Mouse (Mus musculus): ENCODE data around the gene Rdh1. TPM values are rescaled to one million over a fixed set of nuclear protein-coding genes. Genes with fewer than 3 reads are reported as not detected.
"Not testable (repeated sequence)": the region's sequence is repeated elsewhere in the genome, so short reads cannot be mapped to it uniquely, and the experiment has no call there.

Gene Rdh1
- polyA plus RNA-seq, 1 experiment from 2014 or later, result not detected

GRCm38 (mm10) chr10:127754566-127755166 lies 4.9 kb upstream of the Rdh1 start:
- 87% methylated on average over 6 of the region's 6 CpGs for WGBS
- no peak for DNase-seq (ENCODE audit: extremely low spot score, low spot score)
- no peak overlapping the region for H3K4me3 ChIP-seq
- no peak overlapping the region for H3K27ac ChIP-seq
- H3K27me3 ChIP-seq (ENCODE audit: poor library complexity, severe bottlenecking), result no peaks in the 10 kb centered on the region; the same call in 1 of the 2 replicates
- H3K9me3 ChIP-seq, result no peaks in the 10 kb centered on the region
- H3K36me3 ChIP-seq (replicated peaks), result 0 out of 2 replicates have a peak, but pooled peaks cover 5% of the 10 kb centered on the region
- peaks cover 14% of the 10 kb centered on the region for H3K4me1 ChIP-seq

DNA sequence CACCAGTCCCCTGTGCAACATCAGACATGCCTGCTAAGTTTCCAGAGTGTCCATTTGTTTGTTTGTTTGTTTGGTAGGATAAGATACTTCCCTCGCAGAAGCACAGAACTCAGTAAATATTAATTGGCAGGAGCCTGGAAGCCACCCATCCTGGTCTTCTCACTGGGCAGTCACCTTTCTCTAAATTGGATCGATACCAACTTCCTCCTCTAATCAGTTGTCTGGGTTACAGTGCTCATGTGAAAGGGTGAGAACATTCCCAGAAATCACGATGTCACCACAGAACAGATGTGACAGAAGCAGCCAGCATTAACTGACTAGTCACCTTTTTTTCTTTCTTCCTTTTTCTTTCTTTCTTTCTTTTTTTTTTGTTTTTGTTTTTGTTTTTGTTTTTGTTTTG lies 4.3 kb upstream of the Rdh1 start:
- no peaks in the 10 kb centered on the region for H3K27me3 ChIP-seq (ENCODE audit: poor library complexity, severe bottlenecking)
- no peaks in the 10 kb centered on the region for H3K9me3 ChIP-seq
- no peak overlapping the region for H3K27ac ChIP-seq
- H3K36me3 ChIP-seq (replicated peaks), result 0 out of 2 replicates have a peak, but pooled peaks cover 4% of the 10 kb centered on the region
- H3K4me1 ChIP-seq, result peaks cover 8% of the 10 kb centered on the region; the same call in 1 of the 2 replicates
- DNase-seq (ENCODE audit: extremely low spot score, low spot score), result no peak
- no peak overlapping the region for H3K4me3 ChIP-seq
- 92% methylated on average over 3 of the region's 3 CpGs for WGBS

DNA sequence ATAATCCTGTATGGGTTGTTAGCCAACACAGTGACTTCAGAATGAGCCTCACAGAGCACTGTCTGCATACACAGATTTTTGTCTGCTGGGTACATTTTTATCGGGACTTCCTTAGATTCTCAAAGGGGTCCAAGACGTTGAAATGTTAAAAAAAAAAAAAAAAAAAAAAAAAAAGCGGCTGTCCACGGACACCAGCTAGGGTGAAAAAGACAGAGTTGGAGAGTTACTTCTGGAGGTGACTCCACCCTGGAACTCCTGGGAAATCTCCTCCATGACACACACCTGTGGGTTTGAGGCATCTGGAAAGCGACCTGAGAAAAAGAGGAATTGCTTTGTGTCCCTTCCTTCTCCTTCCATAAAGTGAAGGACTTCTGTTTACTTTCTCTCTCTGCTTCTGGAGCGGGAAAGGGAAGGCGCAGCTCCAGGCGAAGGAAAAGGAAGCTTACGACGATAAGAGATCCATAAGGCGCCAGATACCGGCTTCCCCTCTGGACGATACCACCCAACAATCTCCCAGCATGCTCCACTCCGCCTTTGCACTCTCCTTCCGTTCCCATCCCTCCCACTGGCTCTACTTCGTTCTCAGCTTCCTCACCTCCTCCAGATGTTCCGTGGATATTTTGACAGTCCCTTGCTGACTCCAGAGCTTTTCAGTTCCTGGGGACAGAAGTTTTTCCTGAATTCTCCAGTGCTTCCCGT lies 3.6 kb upstream of the Rdh1 start:
- H3K4me3 ChIP-seq, result peak overlapping the region; percentile 19; the same call in 1 of the 2 replicates
- no peak overlapping the region for H3K27ac ChIP-seq
- H3K9me3 ChIP-seq, result no peaks in the 10 kb centered on the region
- WGBS, result 56% methylated on average over 18 of the region's 18 CpGs
- no peaks in the 10 kb centered on the region for H3K27me3 ChIP-seq (ENCODE audit: poor library complexity, severe bottlenecking)
- H3K4me1 ChIP-seq, result 0 out of 2 replicates have a peak, but pooled peaks cover 6% of the 10 kb centered on the region
- DNase-seq (ENCODE audit: extremely low spot score, low spot score), result no peak
- no peaks in the 10 kb centered on the region for H3K36me3 ChIP-seq (replicated peaks)

- not testable (repeated sequence) for H3K27me3 ChIP-seq (ENCODE audit: poor library complexity, severe bottlenecking); H3K9me3 ChIP-seq; DNase-seq (ENCODE audit: extremely low spot score, low spot score); H3K36me3 ChIP-seq (replicated peaks); H3K4me1 ChIP-seq; H3K27ac ChIP-seq; H3K4me3 ChIP-seq
- 90% methylated on average over 10 of the region's 10 CpGs for WGBS
Measured at GRCm38 (mm10) chr10:127762926-127763325, 3.4 kb downstream of the Rdh1 start.

GRCm38 (mm10) chr10:127763914-127764680 lies 4.6 kb downstream of the Rdh1 start:
- no peaks in the 10 kb centered on the region for H3K36me3 ChIP-seq (replicated peaks)
- H3K27me3 ChIP-seq (ENCODE audit: poor library complexity, severe bottlenecking), result no peaks in the 10 kb centered on the region
- 73% methylated on average over 12 of the region's 12 CpGs for WGBS
- no peak overlapping the region for H3K4me3 ChIP-seq
- no peak for DNase-seq (ENCODE audit: extremely low spot score, low spot score)
- H3K4me1 ChIP-seq, result no peaks in the 10 kb centered on the region
- H3K9me3 ChIP-seq, result no peaks in the 10 kb centered on the region
- no peak overlapping the region for H3K27ac ChIP-seq

DNA sequence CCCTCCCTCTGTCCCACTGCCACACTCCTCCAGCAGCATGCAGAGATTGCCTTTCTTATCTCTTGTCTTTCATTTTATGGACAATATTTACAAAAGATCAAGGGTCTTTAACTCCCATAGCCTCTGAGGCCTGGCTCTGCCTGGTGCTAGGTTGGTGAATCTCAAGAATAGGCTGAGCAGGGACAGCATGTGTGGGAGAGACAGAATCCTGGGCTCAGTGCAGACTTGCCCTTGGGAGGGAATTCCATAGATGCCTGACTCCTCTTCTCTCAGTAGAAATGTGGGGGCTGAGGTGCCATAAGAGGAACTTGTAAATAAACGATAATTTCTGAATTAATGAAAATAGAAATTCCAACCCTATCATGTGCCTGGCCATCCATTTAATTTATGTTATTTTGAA lies 7.0 kb downstream of the Rdh1 start:
- H3K4me3 ChIP-seq, result no peak overlapping the region
- WGBS, result 96% methylated on average over 1 of the region's 1 CpGs
- H3K9me3 ChIP-seq, result no peaks in the 10 kb centered on the region
- no peaks in the 10 kb centered on the region for H3K27me3 ChIP-seq (ENCODE audit: poor library complexity, severe bottlenecking)
- H3K4me1 ChIP-seq, result no peaks in the 10 kb centered on the region
- H3K27ac ChIP-seq, result no peak overlapping the region
- H3K36me3 ChIP-seq (replicated peaks), result no peaks in the 10 kb centered on the region
- DNase-seq (ENCODE audit: extremely low spot score, low spot score), result no peak

- Histone ChIP-seq H3K27ac (no peak within 1 kb of the TSS), H3K36me3 (replicated peaks) (no peaks in the 10 kb centered on the region), H3K27me3 (ENCODE audit: poor library complexity, severe bottlenecking) (no peaks in the 10 kb centered on the region), H3K4me3 (no peak within 1 kb of the TSS), H3K4me1 (no peaks in the 10 kb centered on the region), H3K9me3 (no peaks in the 10 kb centered on the region)
- DNase-seq (ENCODE audit: extremely low spot score, low spot score), result no peak
- 89% methylated on average over 2 of the region's 2 CpGs for WGBS
Measured at GRCm38 (mm10) chr10:127776011-127776410, 16.5 kb downstream of the Rdh1 start, which contains the start of gene Rdh9. Gene Rdh9, plus strand, starts transcription at chr10:127776386.

- WGBS, result 98% methylated on average over 17 of the region's 17 CpGs
- not testable (repeated sequence) for H3K27me3 ChIP-seq (ENCODE audit: poor library complexity, severe bottlenecking); H3K36me3 ChIP-seq (replicated peaks); H3K4me1 ChIP-seq; H3K27ac ChIP-seq; H3K4me3 ChIP-seq; H3K9me3 ChIP-seq; DNase-seq (ENCODE audit: extremely low spot score, low spot score)
Measured at GRCm38 (mm10) chr10:127782321-127782720, 22.8 kb downstream of the Rdh1 start.

DNA sequence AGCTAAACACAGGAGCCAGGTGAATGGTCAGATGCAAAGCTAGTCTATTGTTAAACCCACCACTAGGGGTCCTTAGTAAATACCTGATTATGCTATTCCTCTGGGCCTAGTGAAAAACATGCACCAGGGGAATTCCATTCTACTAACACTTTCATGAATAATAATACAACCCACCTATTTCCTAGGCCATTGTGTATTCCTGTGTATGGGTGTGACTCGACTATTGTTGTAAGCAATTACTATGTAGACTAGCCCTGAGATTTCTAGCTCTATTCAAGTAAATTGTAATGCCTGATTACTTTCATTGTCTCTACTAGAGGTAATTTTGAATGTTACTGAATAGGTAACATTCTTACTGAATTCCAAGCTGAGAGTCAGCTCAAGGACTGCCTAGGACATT lies 25.9 kb downstream of the Rdh1 start:
- H3K36me3 ChIP-seq (replicated peaks); DNase-seq (ENCODE audit: extremely low spot score, low spot score); H3K4me3 ChIP-seq; H3K4me1 ChIP-seq; H3K9me3 ChIP-seq; H3K27ac ChIP-seq; H3K27me3 ChIP-seq (ENCODE audit: poor library complexity, severe bottlenecking): not testable (repeated sequence)
- WGBS, result 89% methylated on average over 1 of the region's 1 CpGs

DNA sequence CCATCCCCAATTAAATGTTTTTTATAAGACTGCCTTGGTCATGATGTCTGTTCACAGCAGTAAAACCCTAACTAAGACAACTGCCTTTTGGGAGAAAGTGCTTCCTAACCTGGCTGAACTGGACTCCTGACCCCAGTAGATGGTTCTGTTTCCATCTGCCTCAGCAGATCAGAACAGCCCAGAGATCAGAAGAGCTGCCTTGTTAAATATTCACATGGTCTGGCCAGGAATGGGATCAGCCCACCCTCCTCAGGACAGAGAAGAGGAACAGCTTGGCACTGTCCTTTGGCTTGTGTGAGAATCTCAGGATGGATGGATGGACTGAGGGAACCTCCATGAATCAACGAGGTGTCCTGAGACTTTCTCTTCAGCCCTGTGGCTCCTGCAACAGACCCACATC lies 39.8 kb downstream of the Rdh1 start:
- no peak overlapping the region for H3K27ac ChIP-seq
- DNase-seq (ENCODE audit: extremely low spot score, low spot score), result no peak
- no peaks in the 10 kb centered on the region for H3K27me3 ChIP-seq (ENCODE audit: poor library complexity, severe bottlenecking)
- 91% methylated on average over 1 of the region's 1 CpGs for WGBS
- no peak overlapping the region for H3K4me3 ChIP-seq
- H3K9me3 ChIP-seq, result no peaks in the 10 kb centered on the region
- no peaks in the 10 kb centered on the region for H3K36me3 ChIP-seq (replicated peaks)
- no peaks in the 10 kb centered on the region for H3K4me1 ChIP-seq

GRCm38 (mm10) chr10:127800891-127801290 lies 41.4 kb downstream of the Rdh1 start, which contains the start of gene Rdh16:
Gene Rdh16, plus strand, starts transcription at chr10:127801152.
- WGBS, result 92% methylated on average over 6 of the region's 6 CpGs

DNA sequence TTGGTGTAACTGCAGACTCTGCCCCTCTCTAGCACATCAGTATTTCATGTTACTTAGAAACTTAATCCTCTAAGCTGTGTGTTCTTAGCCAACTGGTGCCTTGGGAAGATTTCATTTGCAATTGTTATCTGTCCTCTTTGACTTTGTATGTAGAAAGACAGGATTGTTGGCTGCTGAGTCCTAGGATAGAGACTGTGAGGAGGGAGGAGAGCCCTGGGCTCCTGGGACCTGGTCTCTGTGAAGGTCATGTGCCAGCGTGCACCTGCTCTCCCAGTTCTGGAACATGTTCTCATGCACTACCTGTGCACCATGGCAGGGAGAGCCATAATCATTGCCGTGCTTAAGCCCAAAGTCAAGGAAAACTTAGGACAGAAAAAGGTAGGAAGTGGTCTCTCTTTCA lies 42.1 kb downstream of the Rdh1 start:
- no peak overlapping the region for H3K4me3 ChIP-seq

More at GRCm38 (mm10) chr10:127800891-127801290, 41.4 kb downstream of the Rdh1 start, which contains the start of gene Rdh16:
- H3K4me3 ChIP-seq, result no peak within 1 kb of the TSS
- H3K27ac ChIP-seq, result no peak within 1 kb of the TSS
- no peaks in the 10 kb centered on the region for H3K4me1 ChIP-seq
- DNase-seq (ENCODE audit: extremely low spot score, low spot score), result no peak
- no peaks in the 10 kb centered on the region for H3K27me3 ChIP-seq (ENCODE audit: poor library complexity, severe bottlenecking)
- H3K9me3 ChIP-seq, result no peaks in the 10 kb centered on the region
- H3K36me3 ChIP-seq (replicated peaks), result no peaks in the 10 kb centered on the region

GRCm38 (mm10) chr10:127802236-127802635 lies 42.7 kb downstream of the Rdh1 start:
- Histone ChIP-seq H3K4me3 (no peak overlapping the region), H3K9me3 (no peaks in the 10 kb centered on the region), H3K27me3 (ENCODE audit: poor library complexity, severe bottlenecking) (no peaks in the 10 kb centered on the region), H3K36me3 (replicated peaks) (no peaks in the 10 kb centered on the region), H3K27ac (no peak overlapping the region), H3K4me1 (no peaks in the 10 kb centered on the region)
- DNase-seq (ENCODE audit: extremely low spot score, low spot score), result no peak
- WGBS, result 80% methylated on average over 5 of the region's 5 CpGs

More for the DNA sequence above, 42.1 kb downstream of the Rdh1 start:
- no peak for DNase-seq (ENCODE audit: extremely low spot score, low spot score)
- H3K27me3 ChIP-seq (ENCODE audit: poor library complexity, severe bottlenecking), result no peaks in the 10 kb centered on the region
- no peaks in the 10 kb centered on the region for H3K4me1 ChIP-seq
- H3K36me3 ChIP-seq (replicated peaks), result no peaks in the 10 kb centered on the region
- no peak overlapping the region for H3K27ac ChIP-seq
- H3K9me3 ChIP-seq, result no peaks in the 10 kb centered on the region
- WGBS, result 77% methylated on average over 2 of the region's 2 CpGs
